Mouse (Mus musculus): ENCODE measurements around the gene Armc8. TPM values are rescaled to one million over a fixed set of nuclear protein-coding genes. Genes with fewer than 3 reads are reported as not detected.

The Armc8 gene
- polyA plus RNA-seq, 1 experiment from 2014 or later: 78.3 TPM

GRCm38 (mm10) chr9:99484632-99485031 is 84.1 kb downstream of the Armc8 start:
- H3K4me1 ChIP-seq (replicated peaks; ENCODE audit: control insufficient read depth, insufficient read depth, low read length): 0 out of 2 replicates have a peak, but pooled peaks cover 5% of the 10 kb centered on the region
- no peaks in the 10 kb centered on the region for H3K9me3 ChIP-seq (ENCODE audit: control insufficient read depth, low read length)
- H3K36me3 ChIP-seq (replicated peaks; ENCODE audit: control insufficient read depth, insufficient read depth): peaks cover 69% of the 10 kb centered on the region
- ATAC-seq (ENCODE audit: low FRiP score): no peak
- H3K9ac ChIP-seq: no peak overlapping the region
- no peak overlapping the region for H3K27ac ChIP-seq
- H3K4me2 ChIP-seq (replicated peaks): no peak overlapping the region
- H3K4me3 ChIP-seq (replicated peaks; ENCODE audit: low read length): no peak overlapping the region
- no peak for DNase-seq (ENCODE audit: low spot score)
- no peaks in the 10 kb centered on the region for H3K27me3 ChIP-seq (ENCODE audit: control insufficient read depth, insufficient read depth, low read length)

GRCm38 (mm10) chr9:99483191-99483590 is 85.5 kb downstream of the Armc8 start:
- DNase-seq (ENCODE audit: low spot score) (no peak), ATAC-seq (ENCODE audit: low FRiP score) (no peak)
- H3K9me3 ChIP-seq (ENCODE audit: control insufficient read depth, low read length): no peaks in the 10 kb centered on the region
- no peak overlapping the region for H3K9ac ChIP-seq
- 0 out of 2 replicates have a peak, but pooled peaks cover 5% of the 10 kb centered on the region for H3K4me1 ChIP-seq (replicated peaks; ENCODE audit: control insufficient read depth, insufficient read depth, low read length)
- H3K36me3 ChIP-seq (replicated peaks; ENCODE audit: control insufficient read depth, insufficient read depth): peaks cover 63% of the 10 kb centered on the region
- H3K27me3 ChIP-seq (ENCODE audit: control insufficient read depth, insufficient read depth, low read length): no peaks in the 10 kb centered on the region
- WGBS: 86% methylated on average over 4 of the region's 4 CpGs
- H3K27ac ChIP-seq: no peak overlapping the region
- no peak overlapping the region for H3K4me3 ChIP-seq (replicated peaks; ENCODE audit: low read length)
- no peak overlapping the region for H3K4me2 ChIP-seq (replicated peaks)

- 81% methylated on average over 4 of the region's 4 CpGs for WGBS
- H3K36me3 ChIP-seq (replicated peaks; ENCODE audit: control insufficient read depth, insufficient read depth): peaks cover 41% of the 10 kb centered on the region
- no peak overlapping the region for H3K4me2 ChIP-seq (replicated peaks)
- no peak overlapping the region for H3K4me3 ChIP-seq (replicated peaks; ENCODE audit: low read length)
- H3K27ac ChIP-seq: no peak overlapping the region
- no peaks in the 10 kb centered on the region for H3K27me3 ChIP-seq (ENCODE audit: control insufficient read depth, insufficient read depth, low read length)
- H3K4me1 ChIP-seq (replicated peaks; ENCODE audit: control insufficient read depth, insufficient read depth, low read length): 0 out of 2 replicates have a peak, but pooled peaks cover 5% of the 10 kb centered on the region
- ATAC-seq (ENCODE audit: low FRiP score): peak; percentile 55; the same call in 1 of the 2 replicates
- no peaks in the 10 kb centered on the region for H3K9me3 ChIP-seq (ENCODE audit: control insufficient read depth, low read length)
- no peak overlapping the region for H3K9ac ChIP-seq
- peak; percentile 56 for DNase-seq (ENCODE audit: low spot score)
Observed at GRCm38 (mm10) chr9:99480764-99481163, 87.9 kb downstream of the Armc8 start.

GRCm38 (mm10) chr9:99479181-99479711 is 89.5 kb downstream of the Armc8 start:
- Histone ChIP-seq H3K4me3 (replicated peaks; ENCODE audit: low read length) (no peak overlapping the region), H3K4me1 (replicated peaks; ENCODE audit: control insufficient read depth, insufficient read depth, low read length) (0 out of 2 replicates have a peak, but pooled peaks cover 5% of the 10 kb centered on the region), H3K36me3 (replicated peaks; ENCODE audit: control insufficient read depth, insufficient read depth) (peaks cover 39% of the 10 kb centered on the region), H3K27me3 (ENCODE audit: control insufficient read depth, insufficient read depth, low read length) (no peaks in the 10 kb centered on the region), H3K9ac (no peak overlapping the region), H3K9me3 (ENCODE audit: control insufficient read depth, low read length) (no peaks in the 10 kb centered on the region), H3K27ac (peak overlapping the region; percentile 34; the same call in 1 of the 2 replicates), H3K4me2 (replicated peaks) (no peak overlapping the region)
- DNase-seq (ENCODE audit: low spot score) (no peak), ATAC-seq (ENCODE audit: low FRiP score) (no peak)
- 72% methylated on average over 9 of the region's 9 CpGs for WGBS

- ATAC-seq (ENCODE audit: low FRiP score): no peak
- no peaks in the 10 kb centered on the region for H3K27me3 ChIP-seq (ENCODE audit: control insufficient read depth, insufficient read depth, low read length)
- DNase-seq (ENCODE audit: low spot score): no peak
- H3K9ac ChIP-seq: no peak overlapping the region
- peaks cover 10% of the 10 kb centered on the region; the same call in 1 of the 2 replicates for H3K36me3 ChIP-seq (replicated peaks; ENCODE audit: control insufficient read depth, insufficient read depth)
- no peaks in the 10 kb centered on the region for H3K9me3 ChIP-seq (ENCODE audit: control insufficient read depth, low read length)
- H3K27ac ChIP-seq: no peak overlapping the region
- no peak overlapping the region for H3K4me2 ChIP-seq (replicated peaks)
- H3K4me3 ChIP-seq (replicated peaks; ENCODE audit: low read length): no peak overlapping the region
- 82% methylated on average over 7 of the region's 7 CpGs for WGBS
- no peaks in the 10 kb centered on the region for H3K4me1 ChIP-seq (replicated peaks; ENCODE audit: control insufficient read depth, insufficient read depth, low read length)
Observed at GRCm38 (mm10) chr9:99471334-99471733, 97.4 kb downstream of the Armc8 start.

GRCm38 (mm10) chr9:99470347-99471092 is 98.2 kb downstream of the Armc8 start:
- ATAC-seq (ENCODE audit: low FRiP score): no peak
- Histone ChIP-seq H3K4me2 (replicated peaks) (no peak overlapping the region), H3K27me3 (ENCODE audit: control insufficient read depth, insufficient read depth, low read length) (no peaks in the 10 kb centered on the region), H3K36me3 (replicated peaks; ENCODE audit: control insufficient read depth, insufficient read depth) (peaks cover 7% of the 10 kb centered on the region; the same call in 1 of the 2 replicates), H3K4me3 (replicated peaks; ENCODE audit: low read length) (no peak overlapping the region), H3K9ac (no peak overlapping the region), H3K27ac (no peak overlapping the region), H3K4me1 (replicated peaks; ENCODE audit: control insufficient read depth, insufficient read depth, low read length) (no peaks in the 10 kb centered on the region), H3K9me3 (ENCODE audit: control insufficient read depth, low read length) (no peaks in the 10 kb centered on the region)
- WGBS: 76% methylated on average over 16 of the region's 16 CpGs
- no peak for DNase-seq (ENCODE audit: low spot score)

- Histone ChIP-seq H3K27ac (no peak overlapping the region), H3K4me1 (replicated peaks; ENCODE audit: control insufficient read depth, insufficient read depth, low read length) (no peaks in the 10 kb centered on the region), H3K9ac (no peak overlapping the region), H3K36me3 (replicated peaks; ENCODE audit: control insufficient read depth, insufficient read depth) (no peaks in the 10 kb centered on the region), H3K4me3 (replicated peaks; ENCODE audit: low read length) (no peak overlapping the region), H3K4me2 (replicated peaks) (no peak overlapping the region), H3K27me3 (ENCODE audit: control insufficient read depth, insufficient read depth, low read length) (no peaks in the 10 kb centered on the region), H3K9me3 (ENCODE audit: control insufficient read depth, low read length) (no peaks in the 10 kb centered on the region)
- DNase-seq (ENCODE audit: low spot score) (no peak), ATAC-seq (ENCODE audit: low FRiP score) (no peak)
- WGBS: 75% methylated on average over 8 of the region's 8 CpGs
Observed at GRCm38 (mm10) chr9:99469681-99470273, 98.9 kb downstream of the Armc8 start.

- WGBS: 73% methylated on average over 9 of the region's 9 CpGs
- no peak overlapping the region for H3K4me2 ChIP-seq (replicated peaks)
- H3K9me3 ChIP-seq (ENCODE audit: control insufficient read depth, low read length): no peaks in the 10 kb centered on the region
- DNase-seq (ENCODE audit: low spot score): no peak
- H3K27me3 ChIP-seq (ENCODE audit: control insufficient read depth, insufficient read depth, low read length): no peaks in the 10 kb centered on the region
- no peak for ATAC-seq (ENCODE audit: low FRiP score)
- H3K9ac ChIP-seq: no peak overlapping the region
- H3K27ac ChIP-seq: no peak overlapping the region
- no peaks in the 10 kb centered on the region for H3K36me3 ChIP-seq (replicated peaks; ENCODE audit: control insufficient read depth, insufficient read depth)
- no peaks in the 10 kb centered on the region for H3K4me1 ChIP-seq (replicated peaks; ENCODE audit: control insufficient read depth, insufficient read depth, low read length)
- H3K4me3 ChIP-seq (replicated peaks; ENCODE audit: low read length): no peak overlapping the region
Observed at GRCm38 (mm10) chr9:99468572-99468971, 100.1 kb downstream of the Armc8 start.

GRCm38 (mm10) chr9:99464876-99465275 is 103.8 kb downstream of the Armc8 start:
- no peak overlapping the region for H3K4me2 ChIP-seq (replicated peaks)
- H3K4me1 ChIP-seq (replicated peaks; ENCODE audit: control insufficient read depth, insufficient read depth, low read length): no peaks in the 10 kb centered on the region
- H3K36me3 ChIP-seq (replicated peaks; ENCODE audit: control insufficient read depth, insufficient read depth): no peaks in the 10 kb centered on the region
- H3K9ac ChIP-seq: no peak overlapping the region
- no peaks in the 10 kb centered on the region for H3K27me3 ChIP-seq (ENCODE audit: control insufficient read depth, insufficient read depth, low read length)
- 88% methylated on average over 6 of the region's 6 CpGs for WGBS
- DNase-seq (ENCODE audit: low spot score) (no peak), ATAC-seq (ENCODE audit: low FRiP score) (no peak)
- H3K27ac ChIP-seq: no peak overlapping the region
- H3K4me3 ChIP-seq (replicated peaks; ENCODE audit: low read length): no peak overlapping the region
- H3K9me3 ChIP-seq (ENCODE audit: control insufficient read depth, low read length): no peaks in the 10 kb centered on the region

All from hindbrain, embryonic 14.5 days (tissue).